Mouse (Mus musculus) forebrain, embryonic 14.5 days (tissue): ENCODE measurements around the gene Dgki. TPM values are rescaled to one million over a fixed set of nuclear protein-coding genes. Genes with fewer than 3 reads are reported as not detected.
A peak's percentile ranks its signal among the peaks of the same experiment; 100 is the strongest.

Experiments used
- ATAC-seq: fragments of 200-750 bp; cut with Nextera tagmentation; 2 replicates; pipeline ENCODE4 v1.8.0; 2017; ENCODE audit warnings: mild to moderate bottlenecking, moderate library complexity
- DNase-seq: peaks from one replicate; pipeline ENCODE4 v3.0.0-alpha.2; 2015; ENCODE audit warnings: low spot score
- H3K27ac ChIP-seq: fragments of 300-500 bp; sonication (generic); 2 replicates; pipeline ENCODE4 v1.5.1; 2014; ENCODE audit warnings: low read depth, mild to moderate bottlenecking, control low read depth, low read length, moderate library complexity
- H3K27me3 ChIP-seq: fragments of 300-500 bp; sonication (generic); replicated peaks from 2 replicates; pipeline ENCODE4 v1.6.1; 2014; ENCODE audit warnings: low read length, control low read depth, mixed read lengths; ENCODE audit not compliant: control insufficient read depth, insufficient read depth
- H3K36me3 ChIP-seq: fragments of 300-500 bp; sonication (generic); 2 replicates; pipeline ENCODE4 v1.6.1; 2014; ENCODE audit warnings: low read length, control low read depth; ENCODE audit not compliant: control insufficient read depth, insufficient read depth
- H3K4me1 ChIP-seq: fragments of 300-500 bp; sonication (generic); 2 replicates; pipeline ENCODE4 v1.6.1; 2014; ENCODE audit warnings: antibody characterized with exemption, low read length, control low read depth; ENCODE audit not compliant: control insufficient read depth, insufficient read depth
- H3K4me2 ChIP-seq: fragments of 300-500 bp; sonication (generic); 2 replicates; pipeline ENCODE4 v1.6.1; 2014; ENCODE audit warnings: mild to moderate bottlenecking, control low read depth, low read length
- H3K4me3 ChIP-seq: fragments of 300-500 bp; sonication (generic); 2 replicates; pipeline ENCODE4 v1.5.1; 2014; ENCODE audit warnings: low read depth, low read length, control low read depth
- H3K9ac ChIP-seq: fragments of 300-500 bp; sonication (generic); 2 replicates; pipeline ENCODE4 v1.6.1; 2014; ENCODE audit warnings: mild to moderate bottlenecking, low read length, control low read depth, moderate library complexity
- H3K9me3 ChIP-seq: fragments of 300-500 bp; sonication (generic); replicated peaks from 2 replicates; pipeline ENCODE4 v1.6.1; 2016; ENCODE audit warnings: low read length, control low read depth, mixed read lengths; ENCODE audit not compliant: control insufficient read depth
- whole genome bisulfite sequencing: fragments of 180-500 bp; shearing (Covaris S2); extraction: QIAGEN DNeasy Blood & Tissue Kit; methylation state at CpG from one replicate; pipeline ENCODE4 v1.1.7; 2014; 5-methylcytosine and 5-hydroxymethylcytosine counted together
- polyA plus RNA-seq: library from polyadenylated mRNA; unstranded; fragments of >200 nt; fragmentation: Nextera tagmentation; extraction: Ambion mirVana; gene quantifications from 2 replicates; pipeline ENCODE4 v1.2.1, GENCODE M21; 2014

Dgki gene
- polyA plus RNA-seq, 1 experiment from 2014 or later = 3.8 TPM

GRCm38 (mm10) chr6:37060114-37060513, 239.9 kb downstream of the Dgki start:
- Histone ChIP-seq H3K36me3 (no peaks in the 10 kb centered on the region), H3K4me2 (no peak overlapping the region), H3K27ac (no peak overlapping the region), H3K9me3 (no peaks in the 10 kb centered on the region), H3K4me1 (no peaks in the 10 kb centered on the region), H3K9ac (no peak overlapping the region), H3K27me3 (no peaks in the 10 kb centered on the region), H3K4me3 (no peak overlapping the region)
- WGBS = 93% methylated on average over 3 of the region's 3 CpGs
- no peak for ATAC-seq
- no peak for DNase-seq

- Histone ChIP-seq H3K27ac (no peak overlapping the region), H3K9ac (no peak overlapping the region), H3K27me3 (no peaks in the 10 kb centered on the region), H3K9me3 (no peaks in the 10 kb centered on the region), H3K4me1 (no peaks in the 10 kb centered on the region), H3K36me3 (no peaks in the 10 kb centered on the region), H3K4me2 (no peak overlapping the region), H3K4me3 (no peak overlapping the region)
- DNase-seq (no peak), ATAC-seq (no peak)
- 90% methylated on average over 9 of the region's 9 CpGs for WGBS
Measured at GRCm38 (mm10) chr6:37057957-37058356, 242.0 kb downstream of the Dgki start.

GRCm38 (mm10) chr6:37057536-37057935, 242.4 kb downstream of the Dgki start:
- no peaks in the 10 kb centered on the region for H3K36me3 ChIP-seq
- 94% methylated on average over 7 of the region's 7 CpGs for WGBS
- no peaks in the 10 kb centered on the region for H3K9me3 ChIP-seq
- H3K27ac ChIP-seq = no peak overlapping the region
- no peaks in the 10 kb centered on the region for H3K27me3 ChIP-seq
- H3K4me3 ChIP-seq = no peak overlapping the region
- no peak overlapping the region for H3K4me2 ChIP-seq
- ATAC-seq (no peak), DNase-seq (no peak)
- no peak overlapping the region for H3K9ac ChIP-seq
- H3K4me1 ChIP-seq = no peaks in the 10 kb centered on the region

GRCm38 (mm10) chr6:37055634-37056033, 244.3 kb downstream of the Dgki start:
- Histone ChIP-seq H3K36me3 (no peaks in the 10 kb centered on the region), H3K4me1 (no peaks in the 10 kb centered on the region), H3K4me2 (no peak overlapping the region), H3K4me3 (no peak overlapping the region), H3K9me3 (no peaks in the 10 kb centered on the region), H3K9ac (no peak overlapping the region), H3K27me3 (no peaks in the 10 kb centered on the region), H3K27ac (no peak overlapping the region)
- DNase-seq (no peak), ATAC-seq (no peak)
- WGBS = 88% methylated on average over 3 of the region's 3 CpGs

GRCm38 (mm10) chr6:37055128-37055527, 244.9 kb downstream of the Dgki start:
- Histone ChIP-seq H3K9ac (no peak overlapping the region), H3K4me1 (no peaks in the 10 kb centered on the region), H3K27me3 (no peaks in the 10 kb centered on the region), H3K27ac (no peak overlapping the region), H3K9me3 (no peaks in the 10 kb centered on the region), H3K4me2 (no peak overlapping the region), H3K36me3 (no peaks in the 10 kb centered on the region), H3K4me3 (no peak overlapping the region)
- DNase-seq = no peak
- WGBS = 88% methylated on average over 5 of the region's 5 CpGs
- no peak for ATAC-seq

DNA sequence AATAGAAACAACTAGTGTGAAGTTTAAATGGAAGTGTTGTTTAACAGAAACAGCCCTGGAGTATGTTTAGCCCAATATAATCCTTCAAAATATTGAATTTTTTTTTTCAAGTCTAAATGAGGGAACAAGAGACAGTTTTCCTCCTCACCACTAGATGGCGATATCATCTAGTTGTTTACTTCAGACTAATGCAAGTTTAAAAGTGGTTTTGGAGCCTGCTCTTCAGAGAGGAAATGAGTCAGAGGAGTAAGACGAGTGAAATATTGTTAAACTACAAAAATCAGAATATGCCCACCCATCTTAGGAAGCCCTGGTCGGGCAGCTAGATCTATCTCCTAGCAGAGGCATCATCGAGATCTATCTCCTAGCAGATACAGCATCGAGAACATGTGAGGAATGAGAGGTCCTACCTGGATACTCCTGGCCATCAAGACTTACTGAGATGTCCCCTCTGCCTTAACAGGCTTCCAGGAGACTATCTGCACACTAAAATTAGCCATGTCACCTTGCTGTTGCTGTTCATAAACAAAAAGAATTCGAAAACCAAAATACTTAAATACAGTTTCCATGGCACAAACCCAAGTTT, 245.5 kb downstream of the Dgki start:
- no peak overlapping the region for H3K27ac ChIP-seq
- H3K4me1 ChIP-seq = no peaks in the 10 kb centered on the region
- no peak overlapping the region for H3K4me3 ChIP-seq
- H3K27me3 ChIP-seq = no peaks in the 10 kb centered on the region
- H3K9ac ChIP-seq = no peak overlapping the region
- ATAC-seq (peak; percentile 37; the same call in 1 of the 2 replicates), DNase-seq (peak; percentile 88)
- H3K9me3 ChIP-seq = no peaks in the 10 kb centered on the region
- 51% methylated on average over 6 of the region's 6 CpGs for WGBS
- H3K36me3 ChIP-seq = no peaks in the 10 kb centered on the region
- no peak overlapping the region for H3K4me2 ChIP-seq

- Histone ChIP-seq H3K4me1 (no peaks in the 10 kb centered on the region), H3K9ac (no peak overlapping the region), H3K27ac (no peak overlapping the region), H3K9me3 (no peaks in the 10 kb centered on the region), H3K36me3 (no peaks in the 10 kb centered on the region), H3K27me3 (no peaks in the 10 kb centered on the region), H3K4me3 (no peak overlapping the region), H3K4me2 (no peak overlapping the region)
- WGBS = 58% methylated on average over 2 of the region's 2 CpGs
- DNase-seq (no peak), ATAC-seq (no peak)
Measured at GRCm38 (mm10) chr6:37053411-37053810, 246.6 kb downstream of the Dgki start.

- no peak overlapping the region for H3K4me3 ChIP-seq
- WGBS = 36% methylated on average over 5 of the region's 5 CpGs
- ATAC-seq = 0 out of 2 replicates have a peak, but pooled peaks have one; percentile 24
- H3K4me2 ChIP-seq = no peak overlapping the region
- no peaks in the 10 kb centered on the region for H3K27me3 ChIP-seq
- no peak overlapping the region for H3K9ac ChIP-seq
- no peaks in the 10 kb centered on the region for H3K9me3 ChIP-seq
- H3K36me3 ChIP-seq = no peaks in the 10 kb centered on the region
- no peaks in the 10 kb centered on the region for H3K4me1 ChIP-seq
- DNase-seq = no peak
- H3K27ac ChIP-seq = no peak overlapping the region
Measured at GRCm38 (mm10) chr6:37051652-37052051, 248.3 kb downstream of the Dgki start.

DNA sequence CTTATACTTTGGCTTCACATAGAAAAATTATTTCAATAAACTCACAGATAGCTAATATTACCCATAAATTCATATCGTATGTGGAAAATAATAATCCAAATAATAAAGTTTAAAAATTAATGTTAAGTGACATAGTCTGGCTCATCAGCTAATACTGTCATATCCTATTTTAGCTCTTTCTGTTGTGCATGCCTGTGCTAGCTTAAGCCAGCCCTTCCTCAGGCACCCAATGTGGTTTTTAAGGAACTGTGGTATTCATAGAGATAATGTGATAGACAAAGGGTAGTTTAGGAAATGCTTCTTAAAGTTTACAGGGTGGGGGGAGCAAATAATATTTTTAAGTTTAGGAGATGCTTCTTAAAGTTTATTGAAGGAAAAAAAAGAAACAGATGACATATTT, 248.8 kb downstream of the Dgki start:
- Histone ChIP-seq H3K4me1 (no peaks in the 10 kb centered on the region), H3K36me3 (no peaks in the 10 kb centered on the region), H3K4me3 (no peak overlapping the region), H3K27ac (no peak overlapping the region), H3K27me3 (no peaks in the 10 kb centered on the region), H3K4me2 (no peak overlapping the region), H3K9me3 (no peaks in the 10 kb centered on the region), H3K9ac (no peak overlapping the region)
- ATAC-seq = no peak
- WGBS = 94% methylated on average over 1 of the region's 1 CpGs
- DNase-seq = no peak
